Comparison of ENCODE assay signal across 15 mouse cellular contexts in genomic region chr1:134515891-134516290, GRCm38 (mm10). TPM values are rescaled to one million over a fixed set of nuclear protein-coding genes. Genes with fewer than 3 reads are reported as not detected.
DNase-seq lines count a peak whose midpoint lies in the region; ATAC-seq and TF ChIP-seq lines count a peak whose summit lies in the region.
"Had no signal": no experiment of that assay in that cellular context is flagged by ENCODE, and none has a peak within 500 bp of the region (broad histone marks: within the 10 kb centered on the region; RNA-seq: fewer than 3 reads in every experiment).

No protein-coding gene starts in this region.

- no peak overlapping the region for H3K4me3 ChIP-seq in forebrain, postnatal 0 days (ENCODE audit: low read depth, low read length)
- H3K4me3 ChIP-seq in forebrain, embryonic 14.5 days (ENCODE audit: low read depth, low read length), result no peak overlapping the region
- no peak overlapping the region for H3K4me3 ChIP-seq in kidney, embryonic 14.5 days (ENCODE audit: low read length)
- H3K4me3 ChIP-seq in kidney, adult 2 months (ENCODE audit: insufficient read depth, low read depth, low read length), result no peak overlapping the region
- H3K4me3 ChIP-seq in neural tube, embryonic 13.5 days, result no peak overlapping the region
- H3K4me3 ChIP-seq: megakaryocyte, embryonic 14.5 days had no signal

- H3K9me3 ChIP-seq in forebrain, postnatal 0 days (ENCODE audit: low read length), result no peaks in the 10 kb centered on the region
- H3K9me3 ChIP-seq in forebrain, embryonic 14.5 days (replicated peaks; ENCODE audit: control insufficient read depth, low read length), result no peaks in the 10 kb centered on the region
- no peaks in the 10 kb centered on the region for H3K9me3 ChIP-seq in kidney, embryonic 14.5 days (ENCODE audit: control insufficient read depth, low read length)
- no peaks in the 10 kb centered on the region for H3K9me3 ChIP-seq in neural tube, embryonic 13.5 days
- H3K9me3 ChIP-seq: megakaryocyte, embryonic 14.5 days had no signal

- no peak for TF ChIP-seq CTCF in forebrain, postnatal 0 days (IDR thresholded peaks at IDR 0.05; ENCODE audit: low read depth)
- TF ChIP-seq CTCF in kidney, adult 2 months (conservative IDR thresholded peaks at IDR 0.05; ENCODE audit: insufficient read depth, insufficient read length, low read depth, low read length), result no peak

- WGBS in forebrain, postnatal 0 days, result 70% methylated on average over 2 of the region's 2 CpGs
- 74% methylated on average over 2 of the region's 2 CpGs for WGBS in forebrain, embryonic 14.5 days
- WGBS in kidney, embryonic 14.5 days, result 59% methylated on average over 2 of the region's 2 CpGs
- WGBS in kidney, adult 2 months, result 63% methylated on average over 2 of the region's 2 CpGs
- WGBS in neural tube, embryonic 13.5 days, result 82% methylated on average over 2 of the region's 2 CpGs

- no peak for ATAC-seq in forebrain, postnatal 0 days
- no peak for ATAC-seq in forebrain, embryonic 14.5 days
- no peak for ATAC-seq in kidney, embryonic 14.5 days (ENCODE audit: low FRiP score, low TSS enrichment)
- ATAC-seq in neural tube, embryonic 13.5 days (ENCODE audit: low read depth), result no peak
- ATAC-seq in activated CD4-positive, CD25-positive, alpha-beta regulatory T cell, adult 4 months, result no peak
- ATAC-seq: forebrain, embryonic 16.5 days had no signal

- no peak overlapping the region for H3K4me2 ChIP-seq in forebrain, postnatal 0 days (ENCODE audit: low read depth)
- H3K4me2 ChIP-seq in forebrain, embryonic 14.5 days (ENCODE audit: low read length), result no peak overlapping the region
- H3K4me2 ChIP-seq in kidney, embryonic 14.5 days (replicated peaks; ENCODE audit: low read depth, low read length), result no peak overlapping the region
- no peak overlapping the region for H3K4me2 ChIP-seq in neural tube, embryonic 13.5 days
- H3K4me2 ChIP-seq: liver, embryonic 11.5 days had no signal

- no peaks in the 10 kb centered on the region for H3K36me3 ChIP-seq in forebrain, postnatal 0 days (ENCODE audit: insufficient read depth)
- H3K36me3 ChIP-seq in forebrain, embryonic 14.5 days (ENCODE audit: control insufficient read depth, insufficient read depth, low read length), result no peaks in the 10 kb centered on the region
- no peaks in the 10 kb centered on the region for H3K36me3 ChIP-seq in kidney, embryonic 14.5 days (ENCODE audit: control insufficient read depth, insufficient read depth, low read length)
- no peaks in the 10 kb centered on the region for H3K36me3 ChIP-seq in kidney, adult 2 months (ENCODE audit: control insufficient read depth, insufficient read depth, low read length)
- no peaks in the 10 kb centered on the region for H3K36me3 ChIP-seq in neural tube, embryonic 13.5 days

- no peak overlapping the region for H3K27ac ChIP-seq in forebrain, postnatal 0 days (ENCODE audit: low read depth, low read length)
- no peak overlapping the region for H3K27ac ChIP-seq in forebrain, embryonic 14.5 days (ENCODE audit: low read depth, low read length)
- peak overlapping the region; percentile 74 for H3K27ac ChIP-seq in kidney, embryonic 14.5 days (ENCODE audit: low read depth, low read length)
- no peak overlapping the region for H3K27ac ChIP-seq in kidney, adult 2 months (ENCODE audit: insufficient read depth, low read depth, low read length)
- H3K27ac ChIP-seq in neural tube, embryonic 13.5 days (replicated peaks), result peak overlapping the region; percentile 25; the same call in 1 of the 2 replicates

- H3K4me1 ChIP-seq in forebrain, postnatal 0 days (ENCODE audit: insufficient read depth), result peaks cover 8% of the 10 kb centered on the region
- peaks cover 8% of the 10 kb centered on the region; the same call in 1 of the 2 replicates for H3K4me1 ChIP-seq in forebrain, embryonic 14.5 days (ENCODE audit: control insufficient read depth, insufficient read depth, low read length)
- H3K4me1 ChIP-seq in kidney, embryonic 14.5 days (ENCODE audit: control insufficient read depth, insufficient read depth, low read length), result peaks cover 17% of the 10 kb centered on the region; the same call in 1 of the 2 replicates
- H3K4me1 ChIP-seq in kidney, adult 2 months (ENCODE audit: control insufficient read depth, insufficient read depth, low read length), result no peaks in the 10 kb centered on the region
- peaks cover 35% of the 10 kb centered on the region for H3K4me1 ChIP-seq in neural tube, embryonic 13.5 days (replicated peaks)

- peaks cover 8% of the 10 kb centered on the region for H3K27me3 ChIP-seq in forebrain, postnatal 0 days (ENCODE audit: insufficient read depth, low read length)
- peaks cover 24% of the 10 kb centered on the region for H3K27me3 ChIP-seq in forebrain, embryonic 14.5 days (replicated peaks; ENCODE audit: control insufficient read depth, insufficient read depth, low read length)
- peaks cover 6% of the 10 kb centered on the region; the same call in 1 of the 2 replicates for H3K27me3 ChIP-seq in kidney, embryonic 14.5 days (ENCODE audit: control insufficient read depth, insufficient read depth, low read length)
- no peaks in the 10 kb centered on the region for H3K27me3 ChIP-seq in kidney, adult 2 months (replicated peaks; ENCODE audit: control insufficient read depth, insufficient read depth, low read length)
- H3K27me3 ChIP-seq in neural tube, embryonic 13.5 days, result peaks cover 39% of the 10 kb centered on the region

- no peak for TF ChIP-seq POLR2A in kidney, adult 2 months (IDR thresholded peaks at IDR 0.05; ENCODE audit: low read depth, low read length)

- DNase-seq in forebrain, postnatal 0 days, result peak; percentile 6
- no peak for DNase-seq in forebrain, embryonic 14.5 days (ENCODE audit: low spot score)
- no peak for DNase-seq in kidney, adult 2 months
- DNase-seq in neural tube, embryonic 10.5 days (ENCODE audit: extremely low spot score, low spot score), result no peak
- no peak for DNase-seq in urinary bladder, postnatal 10 days (ENCODE audit: low spot score)
- DNase-seq: kidney, adult 9 months had no signal

- no peak overlapping the region for H3K9ac ChIP-seq in forebrain, postnatal 0 days
- no peak overlapping the region for H3K9ac ChIP-seq in forebrain, embryonic 14.5 days (ENCODE audit: low read length)
- H3K9ac ChIP-seq in kidney, embryonic 14.5 days (ENCODE audit: low read depth, low read length), result no peak overlapping the region
- no peak overlapping the region for H3K9ac ChIP-seq in neural tube, embryonic 13.5 days

RNA-seq across cellular contexts. Expression of gene Rabif, which starts 21.4 kb away (rescaled TPM):
- 35.0 and 39.6 TPM in 2 replicates for total RNA-seq in forebrain, postnatal 0 days (2014; rRNA removed)
- polyA plus RNA-seq in forebrain, postnatal 0 days (2015; fragmentation: Nextera tagmentation; extraction: Ambion mirVana), result 68.9 and 74.6 TPM in 2 replicates
- polyA plus RNA-seq in forebrain, embryonic 14.5 days (2014; fragmentation: Nextera tagmentation; extraction: Ambion mirVana), result 59.4 and 66.3 TPM in 2 replicates
- polyA plus RNA-seq in kidney, embryonic 14.5 days (2014; fragmentation: Nextera tagmentation; extraction: Ambion mirVana), result 38.0 and 46.3 TPM in 2 replicates
- 16.1 and 17.9 TPM in 2 replicates for polyA plus RNA-seq in kidney, adult 2 months (2012; rRNA removed)
- 65.1 and 67.4 TPM in 2 replicates for polyA plus RNA-seq in neural tube, embryonic 13.5 days (2015; fragmentation: Nextera tagmentation; extraction: Ambion mirVana)
- 10 to 100 TPM; 34.2 to 42.6 TPM for polyA plus RNA-seq in activated CD4-positive, CD25-positive, alpha-beta regulatory T cell, adult 4 months (2017; shearing (Covaris generic))

RNA-seq across cellular contexts. Expression of gene Mgat4e, which starts 33.6 kb away (rescaled TPM):
- 0.23 TPM in 1 of 2 replicates, not detected in the other for total RNA-seq in forebrain, postnatal 0 days (2014; rRNA removed)
- polyA plus RNA-seq in forebrain, postnatal 0 days (2015; fragmentation: Nextera tagmentation; extraction: Ambion mirVana), result not detected in 2 replicates
- polyA plus RNA-seq in forebrain, embryonic 14.5 days (2014; fragmentation: Nextera tagmentation; extraction: Ambion mirVana), result not detected in 2 replicates
- polyA plus RNA-seq in kidney, embryonic 14.5 days (2014; fragmentation: Nextera tagmentation; extraction: Ambion mirVana), result not detected in 2 replicates
- 0.11 TPM in 1 of 2 replicates, not detected in the other for polyA plus RNA-seq in kidney, adult 2 months (2012; rRNA removed)
- not detected in 2 replicates for polyA plus RNA-seq in neural tube, embryonic 13.5 days (2015; fragmentation: Nextera tagmentation; extraction: Ambion mirVana)
- polyA plus RNA-seq in activated CD4-positive, CD25-positive, alpha-beta regulatory T cell, adult 4 months (2017; shearing (Covaris generic)), result not detected
- total RNA-seq: gastrocnemius, postnatal 4 days; layer of hippocampus, postnatal 25 days; neutrophil, adult 5-6 weeks had no signal
- polyA plus RNA-seq: forebrain, embryonic 16.5 days; liver, embryonic 11.5 days had no signal

RNA-seq across cellular contexts. Expression of gene Kdm5b, which starts 44.1 kb away (rescaled TPM):
- total RNA-seq in forebrain, postnatal 0 days (2014; rRNA removed), result 75.2 and 84.6 TPM in 2 replicates
- polyA plus RNA-seq in forebrain, postnatal 0 days (2015; fragmentation: Nextera tagmentation; extraction: Ambion mirVana), result 38.3 and 53.6 TPM in 2 replicates
- polyA plus RNA-seq in forebrain, embryonic 14.5 days (2014; fragmentation: Nextera tagmentation; extraction: Ambion mirVana), result 75.3 and 88.4 TPM in 2 replicates
- 42.3 and 75.9 TPM in 2 replicates for polyA plus RNA-seq in kidney, embryonic 14.5 days (2014; fragmentation: Nextera tagmentation; extraction: Ambion mirVana)
- polyA plus RNA-seq in kidney, adult 2 months (2012; rRNA removed), result 6.1 and 6.2 TPM in 2 replicates
- 90.2 and 98.9 TPM in 2 replicates for polyA plus RNA-seq in neural tube, embryonic 13.5 days (2015; fragmentation: Nextera tagmentation; extraction: Ambion mirVana)
- 10 to 100 TPM; 10.5 to 11.4 TPM for polyA plus RNA-seq in activated CD4-positive, CD25-positive, alpha-beta regulatory T cell, adult 4 months (2017; shearing (Covaris generic))

Comparison
In these comparisons a context has a peak if more than half of its experiments do, and no peak if none do; other contexts are left out.
1. H3K27ac ChIP-seq: peak in kidney, embryonic 14.5 days (single experiment) and neural tube, embryonic 13.5 days (single experiment); none in forebrain, postnatal 0 days (single experiment), forebrain, embryonic 14.5 days (single experiment) and kidney, adult 2 months (single experiment).